Mouse (Mus musculus) myocyte (in vitro differentiated cells): ENCODE data around the gene Il17rc.

Experiments
- POLR2A ChIP-seq: IDR thresholded peaks from one replicate; pipeline ENCODE4 v1.6.1; 2011; ENCODE audit warnings: low read depth, mild to moderate bottlenecking, control low read depth, moderate library complexity; ENCODE audit not compliant: insufficient read length
- POLR2AphosphoS2 ChIP-seq: IDR thresholded peaks from one replicate; pipeline ENCODE4 v1.6.1; 2011; ENCODE audit warnings: low read depth, control low read depth; ENCODE audit not compliant: insufficient read length
- SRF ChIP-seq: IDR thresholded peaks from one replicate; pipeline ENCODE4 v1.6.1; 2011; ENCODE audit warnings: low read depth; ENCODE audit not compliant: control insufficient read depth, insufficient read length
- USF1 ChIP-seq: IDR thresholded peaks from one replicate; pipeline ENCODE4 v1.6.1; 2011; ENCODE audit warnings: low read depth, mild to moderate bottlenecking, control low read depth, moderate library complexity

DNA sequence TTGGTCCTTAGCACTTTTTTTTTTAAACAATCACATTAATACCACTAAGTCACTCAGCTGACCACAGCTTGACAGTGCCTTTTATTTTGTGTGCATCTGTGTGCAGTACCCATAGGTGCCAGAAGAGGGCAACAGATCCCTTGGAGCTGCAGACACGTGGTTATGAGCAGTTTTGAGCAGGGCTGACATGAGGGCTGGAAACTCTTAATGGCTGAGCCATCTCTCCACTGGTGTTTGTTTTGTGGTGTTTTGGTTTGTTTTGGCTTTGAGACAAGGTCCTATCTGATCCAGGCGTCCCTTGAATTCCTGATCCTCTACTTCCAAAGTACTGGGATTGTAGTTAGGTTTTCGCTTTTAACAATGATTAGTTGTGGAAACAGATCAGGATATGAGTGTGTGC is 43.8 kb upstream of the Il17rc start:
- TF ChIP-seq POLR2A (no peak), POLR2AphosphoS2 (no peak), SRF (no peak), USF1 (peak; percentile 22)
